Mouse (Mus musculus): ENCODE results near the gene Sycp3.

- TF ChIP-seq POLR2A (IDR thresholded peaks at IDR 0.05; ENCODE audit: borderline replicate concordance, insufficient read depth, low read length): no peak
- TF ChIP-seq CTCF (IDR thresholded peaks at IDR 0.05; ENCODE audit: borderline replicate concordance, insufficient read depth, low read depth, low read length): no peak
These were observed 45.9 kb downstream of the Sycp3 start for GRCm38 (mm10) chr10:88505256-88505655.

Data from cerebellum, adult 2 months (tissue).